Mouse (Mus musculus) gastrocnemius, adult 8-10 months (tissue): ENCODE measurements at regions not wholly inside any gene's neighbourhood (a gene's known extent, or its start where the extent isn't known, plus 50 kb on each side); places are given as distances from the start of the nearest gene placed in this dataset.

Source experiments
- DNase-seq, 2 experiments: peaks; one replicate each; pipeline ENCODE4 v3.0.0; 2022; ENCODE audit warnings: low spot score in 2 of 2

DNA sequence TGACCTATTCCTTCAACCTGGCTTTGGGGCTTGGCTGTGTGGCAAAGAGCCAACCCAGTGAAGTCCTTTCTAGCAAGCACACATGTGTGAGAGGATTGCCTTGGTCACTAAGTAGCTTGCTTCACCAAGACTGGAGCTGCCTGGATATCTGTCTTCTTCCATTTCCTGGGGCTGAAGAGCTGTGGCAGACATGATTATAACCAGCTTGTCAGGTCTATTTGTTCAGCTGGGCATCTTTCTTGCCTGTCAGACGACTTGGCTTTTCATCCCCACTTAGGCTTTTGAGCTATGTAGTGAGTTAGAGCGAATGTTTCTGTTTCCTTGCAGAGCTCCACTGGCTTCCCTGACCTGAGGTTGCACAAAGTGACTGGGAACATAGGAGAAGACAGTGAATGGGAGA lies 1951.3 kb upstream of the Lrrc6 start:
- no peak for DNase-seq

DNA sequence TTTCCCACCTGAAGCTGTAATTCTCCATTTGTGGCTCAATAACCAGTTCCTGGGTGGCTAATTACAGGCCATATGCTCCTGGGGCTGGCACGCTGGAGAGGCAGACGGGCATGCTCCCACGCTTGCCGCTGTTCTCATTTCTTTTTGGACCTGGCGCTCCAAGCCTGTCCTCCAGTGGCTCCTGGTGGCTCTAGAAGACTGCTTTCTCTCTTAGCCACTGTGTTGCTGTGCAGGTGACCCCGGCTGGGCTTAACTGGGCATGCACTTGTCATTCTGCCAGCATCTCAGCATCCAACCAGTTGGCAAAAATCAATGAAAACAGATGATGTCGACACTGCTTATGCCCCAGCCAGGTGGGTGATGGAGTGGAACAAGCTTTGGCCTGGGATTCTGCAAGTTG lies 1944.6 kb upstream of the Lrrc6 start:
- DNase-seq = no peak

- no peak for DNase-seq
These were observed 1939.9 kb upstream of the Lrrc6 start for GRCm38 (mm10) chr15:68440636-68441035.

- DNase-seq = no peak
These were observed 1935.3 kb upstream of the Lrrc6 start for GRCm38 (mm10) chr15:68435961-68436360.

DNA sequence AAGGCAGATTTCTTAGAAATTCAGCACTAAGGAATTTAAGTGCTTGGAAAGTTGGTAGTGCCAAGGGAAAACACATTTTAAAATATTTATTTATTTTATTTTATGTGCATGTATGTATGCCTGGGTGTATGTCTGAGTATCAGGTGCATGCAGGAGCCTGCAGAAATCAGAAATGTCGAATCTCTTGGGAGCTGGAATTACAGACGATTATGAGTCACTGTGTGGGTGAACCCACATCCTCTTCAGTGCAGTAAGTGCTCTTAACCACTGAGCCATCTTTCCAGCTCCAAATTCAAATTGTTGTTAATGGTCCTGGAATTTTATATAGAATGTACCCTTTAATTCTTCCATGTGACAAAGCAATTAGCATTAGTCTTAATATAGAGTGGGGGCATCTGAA lies 1930.5 kb upstream of the Lrrc6 start:
- DNase-seq = no peak

DNA sequence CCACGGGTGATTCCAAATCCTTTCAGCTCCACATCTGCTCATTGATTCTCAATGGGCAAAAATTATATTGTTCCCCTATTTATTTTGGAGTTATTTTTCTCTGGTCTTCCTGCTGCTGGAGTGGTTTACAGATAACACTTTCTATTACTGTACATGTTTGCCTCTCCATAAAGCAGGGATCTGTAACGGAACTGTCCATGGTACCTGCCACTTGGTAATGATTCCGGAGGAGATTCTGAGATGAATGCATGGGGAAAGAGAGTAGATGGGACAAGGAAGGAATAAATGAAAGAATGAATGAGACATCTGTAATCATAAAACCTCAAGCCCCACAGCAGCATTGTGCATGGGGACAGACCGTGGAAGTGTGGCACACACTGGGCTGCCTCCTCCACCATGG lies 1929.8 kb upstream of the Lrrc6 start:
- no peak for DNase-seq

- no peak for DNase-seq
These were observed 1927.9 kb upstream of the Lrrc6 start for GRCm38 (mm10) chr15:68428444-68429228.

DNA sequence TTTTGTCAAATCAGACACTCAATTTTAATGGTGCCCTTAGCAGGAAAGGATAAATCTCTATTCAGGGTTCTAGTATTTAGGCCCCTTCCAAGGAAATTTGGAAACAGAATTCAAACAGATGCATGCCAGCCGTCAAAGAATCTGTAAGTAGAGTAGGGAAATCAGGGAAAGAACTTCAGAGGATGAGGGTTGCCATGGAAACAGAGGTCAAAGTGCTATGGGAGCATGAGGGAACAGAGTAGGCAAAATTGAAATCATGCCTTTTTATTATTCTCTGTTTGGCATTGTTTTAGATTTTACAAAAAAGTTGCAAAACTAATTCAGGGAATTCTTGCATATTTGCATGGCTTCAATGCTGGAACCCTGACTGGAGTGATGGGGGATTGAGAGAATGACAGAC lies 1916.4 kb upstream of the Lrrc6 start:
- DNase-seq = no peak

- no peak for DNase-seq
These were observed 1914.8 kb upstream of the Lrrc6 start for GRCm38 (mm10) chr15:68415401-68415925.

DNA sequence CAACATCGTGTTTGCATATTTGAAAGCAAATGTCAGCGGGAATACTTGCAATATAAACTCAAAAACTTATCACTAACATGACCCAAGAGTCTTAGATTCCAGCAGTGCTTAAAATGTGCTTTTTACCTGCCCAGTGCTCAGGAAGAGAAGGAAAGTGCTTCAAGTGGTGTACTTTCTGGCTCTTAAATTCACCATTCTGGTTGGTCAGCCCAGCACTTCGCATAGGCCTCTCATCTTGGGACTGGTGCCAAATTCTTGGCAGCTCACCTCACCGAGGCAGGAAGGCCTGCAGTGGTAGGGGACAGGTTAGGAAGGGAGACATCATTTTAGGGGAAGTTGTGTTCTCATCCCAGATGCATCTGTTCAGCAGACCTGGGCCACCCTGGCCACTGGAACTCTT lies 1913.3 kb upstream of the Lrrc6 start:
- no peak for DNase-seq

DNA sequence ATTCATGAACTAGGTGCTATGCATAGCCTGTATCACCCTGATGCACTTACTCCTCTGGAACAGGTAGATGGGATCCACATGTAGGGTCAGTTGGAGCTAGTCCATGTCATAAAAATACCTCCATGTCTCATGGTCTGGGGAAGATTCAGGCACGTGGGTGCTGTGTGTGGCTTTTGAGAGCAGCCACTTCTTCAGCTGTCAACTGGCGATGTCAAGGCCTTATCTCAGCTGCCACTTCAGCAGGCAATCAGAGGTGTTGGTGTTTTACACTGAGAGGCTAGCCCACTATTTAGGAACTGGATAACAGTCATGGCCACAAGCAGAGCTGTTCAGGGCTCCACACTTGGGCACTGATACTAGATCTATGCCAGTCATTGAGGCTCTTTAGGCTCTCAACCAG lies 1912.0 kb upstream of the Lrrc6 start:
- DNase-seq = no peak

- no peak for DNase-seq
These were observed 1911.4 kb upstream of the Lrrc6 start for GRCm38 (mm10) chr15:68412156-68412555.

GRCm38 (mm10) chr15:68403554-68404070 lies 1902.9 kb upstream of the Lrrc6 start:
- no peak for DNase-seq

DNA sequence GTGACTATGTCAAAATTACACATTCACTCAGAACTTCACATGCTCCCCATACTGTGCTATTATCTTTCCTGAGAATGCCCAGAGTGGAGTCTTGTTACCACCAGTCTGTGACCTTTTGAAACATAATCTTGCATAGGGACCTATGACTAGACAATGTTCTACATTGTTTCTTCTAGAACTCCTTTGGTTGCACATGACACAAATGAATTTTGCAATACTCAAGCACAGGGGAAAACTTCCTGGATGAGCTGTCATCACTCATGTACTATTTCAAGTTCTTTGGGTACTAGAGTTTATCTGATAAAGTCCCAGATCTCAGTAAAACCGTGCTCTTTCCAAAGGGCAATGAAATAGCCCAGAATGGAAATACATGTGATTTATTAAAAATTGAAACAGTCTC lies 1901.0 kb upstream of the Lrrc6 start:
- DNase-seq = no peak

DNA sequence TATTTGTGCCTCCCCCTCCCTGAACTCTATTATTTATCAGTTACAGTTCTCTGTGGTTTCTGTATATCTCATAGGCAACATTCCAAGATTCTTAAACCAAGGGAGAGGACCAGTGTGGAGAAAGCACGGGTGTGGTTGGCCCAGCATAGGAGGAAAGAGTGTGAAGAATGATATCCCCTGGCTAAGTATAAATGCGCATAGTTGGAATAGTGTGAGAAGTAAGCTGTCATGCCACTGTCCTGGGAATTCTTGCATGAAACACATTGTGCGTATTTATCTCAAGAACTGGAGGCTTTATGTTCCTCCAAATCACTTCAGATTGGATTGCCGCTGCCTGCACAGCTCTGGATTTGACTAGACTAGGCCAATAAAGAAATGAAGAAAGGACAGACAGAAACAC lies 1900.3 kb upstream of the Lrrc6 start:
- no peak for DNase-seq

GRCm38 (mm10) chr15:68396566-68396965 lies 1895.9 kb upstream of the Lrrc6 start:
- DNase-seq = no peak

GRCm38 (mm10) chr15:68394749-68395148 lies 1894.0 kb upstream of the Lrrc6 start:
- no peak for DNase-seq

DNA sequence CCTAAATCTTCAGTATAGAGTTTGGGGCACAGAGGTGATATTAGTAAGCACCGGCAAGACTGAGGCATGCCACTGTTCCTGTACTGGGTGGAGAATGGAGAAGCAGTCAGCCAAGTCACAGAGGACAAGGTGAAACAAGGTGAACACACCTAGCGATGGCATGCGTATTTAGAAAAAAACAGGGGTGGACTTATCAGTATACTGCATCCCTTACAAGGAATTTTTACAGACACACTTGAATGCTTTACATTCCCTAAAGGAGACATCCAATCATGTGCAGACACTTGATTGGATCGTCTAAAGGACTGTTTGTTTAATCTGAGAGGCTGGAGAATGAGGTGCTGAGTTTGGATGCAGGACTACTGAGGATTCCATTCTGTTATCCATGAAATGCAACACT lies 1893.4 kb upstream of the Lrrc6 start:
- DNase-seq = no peak

GRCm38 (mm10) chr15:68391737-68392136 lies 1891.0 kb upstream of the Lrrc6 start:
- no peak for DNase-seq

- DNase-seq = no peak
These were observed 1889.1 kb upstream of the Lrrc6 start for GRCm38 (mm10) chr15:68389855-68390254.

DNA sequence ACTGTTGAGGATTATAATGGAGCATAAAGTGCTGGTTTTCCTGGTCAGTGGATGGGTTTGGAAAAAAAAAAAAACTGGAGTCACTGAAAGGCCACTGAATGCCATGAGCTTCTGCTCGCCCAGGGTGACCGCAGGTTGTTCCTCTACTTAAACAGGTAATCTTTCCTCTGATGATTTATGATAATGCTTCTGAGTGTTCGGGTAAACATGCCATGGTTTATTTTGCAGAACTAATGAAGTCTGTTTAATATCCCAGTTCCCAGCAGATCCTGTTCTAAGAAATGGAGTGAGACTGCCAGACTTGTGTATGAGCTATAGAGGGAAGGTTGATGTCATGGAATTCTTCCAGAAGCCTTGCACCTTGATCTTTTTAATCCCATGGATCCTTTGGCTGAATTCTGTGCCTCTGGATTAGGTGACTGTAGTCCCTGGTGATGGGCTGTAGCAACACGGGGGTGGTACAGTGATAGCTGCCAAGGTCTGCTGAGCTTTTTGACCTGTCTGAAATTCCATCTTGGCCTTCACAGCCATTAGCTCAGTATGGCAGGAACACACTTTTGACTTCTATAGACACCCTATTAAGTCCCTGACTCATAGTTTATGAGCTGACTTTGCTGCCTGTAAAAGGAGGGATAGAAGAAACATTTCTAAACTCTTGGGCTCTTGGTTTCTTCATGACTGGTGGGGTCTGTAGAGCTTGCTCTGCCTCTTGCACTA lies 1886.8 kb upstream of the Lrrc6 start:
- DNase-seq = no peak

DNA sequence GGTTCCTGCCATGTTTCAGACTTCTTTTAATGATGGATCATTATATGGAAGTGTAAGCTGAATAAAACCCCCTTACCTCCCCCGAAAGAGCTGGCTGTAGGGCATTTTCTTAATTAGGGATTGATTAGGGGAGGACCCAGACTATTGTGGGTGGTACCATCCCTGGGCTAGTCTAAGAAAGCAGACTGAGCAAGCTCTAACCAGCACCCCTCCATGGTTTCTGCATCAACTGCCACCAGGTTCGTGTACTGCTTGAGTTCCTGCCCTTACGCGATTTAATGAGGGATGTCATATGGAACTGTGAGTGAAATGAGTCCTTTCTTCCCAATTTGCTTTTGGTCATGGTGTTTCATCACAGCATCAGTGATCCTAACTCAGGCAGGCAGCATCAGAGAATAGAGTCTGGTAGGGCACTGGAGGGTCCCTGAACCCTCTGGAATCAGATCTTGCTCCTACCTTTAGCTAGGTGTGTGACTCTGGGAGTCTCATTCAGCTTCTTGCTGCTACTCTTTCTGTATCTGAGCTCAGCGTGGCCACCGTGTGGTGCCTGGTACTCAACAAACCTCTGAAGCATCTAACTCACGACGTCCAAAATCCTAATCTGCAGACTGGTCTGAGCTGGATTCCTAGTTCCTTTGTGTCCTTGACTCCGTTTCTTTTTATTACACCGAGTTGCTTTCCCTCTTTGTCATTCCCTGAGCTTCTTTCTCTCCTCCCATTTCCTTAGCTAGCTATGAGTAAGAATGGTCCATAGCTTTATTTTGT lies 1884.0 kb upstream of the Lrrc6 start:
- no peak for DNase-seq
